Mouse (Mus musculus): ENCODE data around the gene Icmt. TPM values are rescaled to one million over a fixed set of nuclear protein-coding genes. Genes with fewer than 3 reads are reported as not detected.

Gene Icmt
- total RNA-seq, 2 experiments from 2014 or later = 43.9 to 44.7 TPM

DNA sequence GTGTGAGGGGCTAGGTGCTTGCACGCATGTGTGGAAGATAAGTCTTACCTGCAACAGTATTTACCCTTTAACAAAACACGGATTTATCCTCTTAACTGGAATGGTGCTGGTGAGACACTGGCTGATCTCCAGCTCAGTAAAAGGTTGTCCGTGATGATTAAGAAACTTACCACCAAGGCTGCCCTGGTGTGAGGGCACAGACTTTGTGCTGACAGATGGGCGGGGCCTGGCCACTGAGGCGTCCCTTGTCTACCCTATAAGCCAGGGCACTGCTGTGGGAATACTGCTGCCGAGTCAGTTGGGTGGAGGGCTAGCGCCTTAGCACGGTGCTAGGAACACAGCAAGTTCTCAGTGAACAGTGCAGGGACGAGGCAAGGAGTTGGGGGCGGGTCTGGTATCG is 5.0 kb downstream of the Icmt start:
- no peak for DNase-seq

- no peak for DNase-seq
Observed at GRCm38 (mm10) chr4:152303172-152303571, 6.1 kb downstream of the Icmt start.

GRCm38 (mm10) chr4:152304685-152305084 is 7.7 kb downstream of the Icmt start:
- DNase-seq = no peak

DNA sequence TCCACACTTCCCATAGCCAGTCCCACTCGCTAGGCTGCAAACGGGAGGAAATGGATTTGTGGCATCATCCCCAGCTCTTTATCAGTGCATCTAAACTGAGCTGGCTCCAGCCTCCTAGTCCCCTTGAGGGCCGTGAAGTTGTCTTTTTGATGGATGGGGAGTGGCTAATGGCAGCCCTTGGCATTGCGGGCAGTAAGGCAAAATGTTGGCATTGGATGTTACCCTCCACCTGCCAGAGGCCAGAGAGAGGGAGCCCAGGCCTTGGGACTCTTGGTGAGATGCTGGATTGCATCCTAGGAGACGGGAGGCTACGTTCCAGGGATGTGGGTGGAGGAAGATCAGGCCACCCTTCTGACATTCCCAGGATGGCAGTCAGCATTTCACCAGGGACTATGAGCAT is 9.0 kb downstream of the Icmt start:
- no peak for DNase-seq

- no peak for DNase-seq
Observed at GRCm38 (mm10) chr4:152307542-152307941, 10.5 kb downstream of the Icmt start.

DNA sequence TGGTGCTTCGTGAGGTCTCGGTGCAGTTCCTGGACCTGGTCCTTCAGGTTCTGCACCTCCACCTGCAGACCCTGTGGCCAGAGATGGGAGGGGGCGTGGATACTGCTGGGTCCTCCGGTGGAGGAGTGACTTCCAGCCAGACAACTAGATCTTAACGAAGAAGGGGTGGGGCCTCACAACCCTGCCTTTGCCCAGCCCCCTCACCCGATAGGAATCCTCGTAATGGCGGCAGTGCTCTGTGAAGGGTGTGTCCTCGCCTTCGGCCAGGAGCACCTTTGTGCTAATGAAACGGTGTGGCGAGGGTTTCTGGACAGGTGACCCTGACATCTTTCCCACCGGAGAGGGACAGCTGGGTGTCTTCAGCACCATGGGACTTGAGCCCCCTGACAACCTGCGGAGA is 15.2 kb downstream of the Icmt start:
- DNase-seq = no peak

- no peak for DNase-seq
Observed at GRCm38 (mm10) chr4:152313211-152313632, 16.2 kb downstream of the Icmt start.

DNA sequence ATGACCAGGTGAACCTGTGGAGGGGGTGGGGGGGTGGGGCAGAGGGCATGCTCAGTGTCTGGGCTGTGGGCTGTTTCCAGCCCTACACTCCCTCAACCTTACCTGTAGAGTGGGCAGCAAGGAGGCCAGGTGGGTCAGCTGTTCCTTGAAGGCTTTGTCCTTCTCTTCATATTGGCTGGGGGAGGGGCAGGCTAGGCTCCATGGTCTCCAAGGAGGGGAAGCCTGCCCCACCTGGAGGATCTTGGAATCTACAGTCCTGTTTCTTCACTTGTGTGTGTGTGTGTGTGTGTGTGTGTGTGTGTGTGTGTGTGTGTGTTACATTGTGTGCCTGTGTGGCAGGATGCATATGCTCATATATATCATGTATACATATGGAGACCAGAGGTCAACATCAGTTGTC is 16.9 kb downstream of the Icmt start:
- no peak for DNase-seq

DNA sequence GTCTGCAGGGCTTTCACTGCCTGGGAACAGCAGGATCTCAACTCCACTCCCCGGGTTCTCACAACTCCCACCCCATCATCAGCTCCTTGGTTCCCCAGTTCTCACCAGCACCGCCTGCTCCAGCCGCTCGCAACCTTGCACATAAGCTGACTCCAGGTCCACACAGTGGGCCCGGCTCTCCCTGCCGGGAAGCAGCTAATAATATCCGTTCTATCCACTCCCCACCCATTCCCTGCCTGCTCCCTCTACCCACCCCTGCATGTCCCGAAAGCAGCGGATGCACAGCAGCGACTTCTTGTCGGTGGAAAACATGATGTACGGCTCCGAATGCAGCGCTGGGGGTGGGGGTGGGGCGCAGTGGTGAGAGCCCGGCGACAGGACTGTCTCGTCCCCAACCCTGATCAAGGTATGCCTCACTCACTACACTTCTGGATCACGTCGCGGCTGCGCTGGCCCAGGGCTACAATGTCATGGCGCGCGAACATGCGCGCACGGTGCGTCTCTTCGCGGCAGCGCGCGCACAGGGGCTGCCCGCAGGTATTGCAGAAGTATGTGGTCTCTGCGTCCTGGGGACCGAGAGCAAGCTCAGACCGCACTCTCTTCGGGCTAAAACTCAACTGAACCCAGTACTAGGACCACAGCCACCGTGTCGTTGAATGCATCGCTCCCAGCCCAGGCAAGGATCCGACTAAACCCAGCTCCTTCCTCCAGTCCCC is 18.6 kb downstream of the Icmt start:
- no peak for DNase-seq

GRCm38 (mm10) chr4:152317631-152318033 is 20.6 kb downstream of the Icmt start:
- no peak for DNase-seq

- DNase-seq = peak in 1 of 2 experiments; percentile 46
Observed at GRCm38 (mm10) chr4:152318517-152319234, 21.6 kb downstream of the Icmt start, which contains the start of gene Rnf207. TSS of gene Rnf207 (minus strand) at chr4:152318993.

DNA sequence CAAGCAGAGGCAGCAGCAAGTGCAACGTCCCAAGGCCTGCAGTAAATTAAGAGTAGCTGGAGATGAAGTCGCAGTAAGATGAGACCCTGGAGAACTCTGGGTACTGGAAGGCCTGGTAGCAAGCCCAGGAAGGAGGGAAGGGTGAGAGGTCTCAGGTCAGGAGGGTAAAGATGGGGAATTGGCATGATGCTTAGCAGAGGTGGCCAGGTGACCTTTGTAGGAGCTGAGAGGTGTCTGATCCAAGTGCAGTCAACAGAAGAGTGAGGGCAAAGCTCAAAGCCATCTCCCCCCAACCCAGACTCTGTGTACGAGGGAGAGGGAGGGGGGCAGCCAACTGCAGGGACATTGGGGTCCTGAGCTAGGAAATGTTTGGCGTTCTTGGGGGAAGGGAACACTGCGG is 24.4 kb downstream of the Icmt start:
- DNase-seq = no peak

DNA sequence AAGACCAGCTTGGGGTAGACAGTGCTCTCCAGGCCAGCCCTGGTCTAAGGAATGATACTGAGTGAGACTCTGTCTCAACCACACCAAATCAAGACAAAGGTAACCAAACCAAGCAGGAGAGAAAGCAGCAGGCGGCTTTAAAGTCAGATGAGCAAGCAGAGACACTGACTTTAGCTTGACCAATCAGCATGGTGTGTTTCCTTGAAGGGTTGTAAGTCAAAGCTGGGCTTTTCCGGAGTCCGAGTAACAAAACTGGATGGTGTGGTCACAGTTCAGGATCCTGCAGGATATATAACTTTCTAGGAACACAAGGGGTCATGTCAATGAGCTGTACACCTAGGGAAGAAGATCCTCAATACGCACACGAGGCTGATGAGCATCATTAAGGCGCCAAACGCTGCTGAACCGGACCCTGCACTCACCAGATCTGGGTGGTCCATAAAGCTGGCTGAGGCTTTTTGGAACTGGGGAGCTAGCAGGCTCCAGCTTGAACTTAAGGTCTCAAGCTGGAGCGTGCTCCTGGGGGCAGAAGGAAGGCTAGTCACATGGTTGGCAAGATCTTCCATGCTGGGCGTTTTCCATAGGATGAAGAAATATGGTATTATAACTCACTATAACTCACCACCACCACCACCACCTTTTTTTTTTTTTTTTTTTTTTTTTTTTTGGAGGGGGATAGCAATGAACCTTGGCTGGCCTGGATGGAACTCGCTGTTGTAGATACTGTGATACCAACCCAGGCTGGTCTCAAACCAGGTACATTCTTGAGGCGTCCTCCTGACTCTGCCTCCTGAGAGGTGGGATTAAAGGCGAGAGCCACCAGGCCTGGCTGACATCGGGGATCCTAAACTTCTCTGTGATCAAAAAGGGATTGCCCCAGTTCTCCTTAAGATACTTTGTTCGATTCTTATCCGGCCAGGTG is 27.9 kb downstream of the Icmt start:
- DNase-seq = no peak

DNA sequence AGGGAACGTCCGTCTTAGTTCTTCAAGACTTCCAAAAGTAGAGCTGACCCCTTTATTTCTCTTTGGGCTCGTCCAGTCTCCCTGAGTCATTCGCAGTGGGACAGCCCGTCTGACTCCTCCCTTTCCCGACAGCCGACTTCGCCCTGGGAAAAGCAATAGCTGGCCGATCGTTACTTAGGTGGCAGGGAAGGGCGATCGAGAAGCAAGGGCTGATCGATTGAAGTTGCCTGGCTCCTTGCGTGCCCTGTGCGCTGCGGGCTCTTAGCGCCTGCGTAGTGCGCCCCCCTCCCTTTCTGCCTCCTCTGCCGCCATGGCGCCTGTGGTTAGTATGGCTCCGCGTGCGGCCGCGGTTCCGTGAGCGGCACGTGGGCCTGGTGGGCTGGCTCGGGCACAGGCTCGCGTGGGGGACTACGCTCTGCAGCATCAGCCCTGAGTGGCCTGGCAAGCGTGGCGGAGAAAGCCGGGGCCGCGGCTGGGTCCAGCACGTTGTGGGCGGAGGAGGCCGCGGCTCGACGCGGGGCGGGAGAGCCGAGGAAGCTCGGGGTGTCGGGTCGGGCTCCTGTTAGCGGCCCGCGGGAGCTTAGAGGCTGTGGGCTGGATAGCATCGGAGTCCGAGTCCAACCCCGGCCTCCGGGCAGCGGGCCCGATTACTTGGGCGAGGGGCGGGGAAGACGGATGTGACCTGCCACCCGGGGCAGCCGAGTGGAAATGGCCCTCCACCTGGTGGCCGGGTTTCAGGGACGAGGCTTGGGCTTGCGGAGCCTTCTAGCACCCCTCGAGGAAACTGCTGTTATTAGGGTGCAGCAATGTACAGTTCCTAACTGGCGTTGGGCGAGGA is 28.8 kb downstream of the Icmt start, which contains the start of gene Rpl22:
Rpl22 (plus strand) TSS at position 169 of the 838 bp plus-strand sequence.
- DNase-seq = peak; percentile 94 to 95

DNA sequence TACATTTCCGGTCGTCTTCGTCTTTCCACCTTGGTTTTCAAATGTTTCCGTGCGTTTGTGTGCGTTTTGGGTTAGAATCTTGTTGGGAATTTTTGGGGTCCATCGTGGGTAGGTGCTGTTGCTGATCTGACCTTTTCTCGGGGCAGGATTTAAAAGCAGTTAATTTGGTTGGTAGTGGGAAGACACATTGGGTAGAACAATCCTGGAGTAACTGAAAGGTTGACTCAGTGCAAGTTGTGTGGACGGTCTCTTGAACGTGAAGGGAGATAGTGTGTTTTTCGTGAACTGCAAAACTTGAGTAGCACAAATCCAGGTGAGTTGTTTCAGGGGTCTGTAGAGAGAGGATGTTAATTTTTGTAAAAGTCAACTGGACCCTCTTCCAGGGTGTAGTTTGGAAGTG is 29.5 kb downstream of the Icmt start:
- DNase-seq = no peak

DNA sequence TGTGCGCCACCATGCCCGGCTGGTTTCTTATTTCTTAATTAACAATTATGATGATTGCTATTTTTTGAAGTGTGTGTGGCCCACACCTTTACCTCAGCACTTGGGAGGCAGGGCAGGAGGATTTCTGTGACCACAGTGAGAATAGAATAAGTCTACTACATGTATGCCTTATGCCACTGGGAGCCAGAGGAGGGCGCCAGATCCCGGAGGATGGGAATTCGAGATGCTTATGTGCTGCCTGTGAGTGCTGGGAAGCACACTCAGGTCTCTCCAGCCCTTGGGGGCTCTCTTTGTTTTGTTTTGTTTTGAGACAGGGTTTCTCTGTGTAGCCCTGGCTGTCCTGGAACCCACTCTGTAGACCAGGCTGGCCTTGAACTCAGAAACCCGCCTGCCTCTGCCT is 31.7 kb downstream of the Icmt start:
- DNase-seq = no peak

- DNase-seq = peak; percentile 51 to 65
Observed at GRCm38 (mm10) chr4:152332952-152333351, 35.9 kb downstream of the Icmt start.

GRCm38 (mm10) chr4:152333587-152333986 is 36.6 kb downstream of the Icmt start:
- no peak for DNase-seq

- DNase-seq = no peak
Observed at GRCm38 (mm10) chr4:152337772-152338171, 40.7 kb downstream of the Icmt start.

GRCm38 (mm10) chr4:152338419-152339292 is 41.6 kb downstream of the Icmt start, which contains the start of gene Chd5:
TSS of gene Chd5 (plus strand) at chr4:152338651.
- DNase-seq = peak; percentile 61 to 67

Data from layer of hippocampus, postnatal 36 days (tissue).